Mouse (Mus musculus): Measurements from ENCODE around the gene Tex9. TPM values are rescaled to one million over a fixed set of nuclear protein-coding genes. Genes with fewer than 3 reads are reported as not detected.

The Tex9 gene
- total RNA-seq (2023): 10 to 100 TPM; 26.5 to 27.4 TPM

DNA sequence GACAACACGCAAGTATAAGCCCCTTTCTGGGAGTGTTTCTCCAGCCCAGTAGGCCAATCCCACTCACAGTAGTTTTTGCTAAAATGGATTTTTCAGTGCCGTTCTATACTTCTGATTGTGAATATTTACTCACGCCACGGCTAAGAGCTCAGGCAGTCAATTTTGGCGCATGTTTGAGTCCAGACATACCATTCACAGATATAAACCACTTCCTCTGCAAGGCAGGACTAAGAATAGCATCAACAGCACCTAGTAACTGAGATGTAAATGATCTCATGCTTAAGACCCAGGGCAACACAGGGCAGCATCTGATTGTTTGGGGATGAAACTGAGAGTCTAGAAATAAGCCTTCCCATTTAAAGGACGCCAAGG lies at the start of gene Tex9:
TSS of gene Tex9 (minus strand) at position 19 of the 372 bp plus-strand sequence.

DNA sequence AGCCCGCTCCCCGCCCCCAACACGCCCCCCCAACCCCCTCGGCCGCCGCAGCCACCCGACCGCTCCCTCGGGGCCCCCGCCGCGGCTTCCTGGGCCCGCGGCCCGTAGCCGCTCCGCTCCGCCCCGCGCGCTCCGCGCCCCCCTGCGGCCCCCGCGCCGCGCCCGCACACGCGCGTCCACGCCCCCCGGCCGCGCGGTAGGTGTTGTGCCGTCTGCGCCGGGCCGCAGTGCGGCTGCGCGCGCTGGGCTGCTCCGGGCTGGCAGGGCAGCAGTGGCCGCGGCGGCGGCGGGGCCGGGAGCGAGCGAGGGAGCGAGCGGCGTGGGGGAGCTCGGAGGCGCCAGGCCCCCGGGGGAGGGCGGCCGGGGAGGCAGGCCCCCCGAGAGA lies 40.0 kb upstream of the Tex9 start, which contains the start of gene Rfx7:
TSS of gene Rfx7 (plus strand) at position 245 of the 385 bp plus-strand sequence.

DNA sequence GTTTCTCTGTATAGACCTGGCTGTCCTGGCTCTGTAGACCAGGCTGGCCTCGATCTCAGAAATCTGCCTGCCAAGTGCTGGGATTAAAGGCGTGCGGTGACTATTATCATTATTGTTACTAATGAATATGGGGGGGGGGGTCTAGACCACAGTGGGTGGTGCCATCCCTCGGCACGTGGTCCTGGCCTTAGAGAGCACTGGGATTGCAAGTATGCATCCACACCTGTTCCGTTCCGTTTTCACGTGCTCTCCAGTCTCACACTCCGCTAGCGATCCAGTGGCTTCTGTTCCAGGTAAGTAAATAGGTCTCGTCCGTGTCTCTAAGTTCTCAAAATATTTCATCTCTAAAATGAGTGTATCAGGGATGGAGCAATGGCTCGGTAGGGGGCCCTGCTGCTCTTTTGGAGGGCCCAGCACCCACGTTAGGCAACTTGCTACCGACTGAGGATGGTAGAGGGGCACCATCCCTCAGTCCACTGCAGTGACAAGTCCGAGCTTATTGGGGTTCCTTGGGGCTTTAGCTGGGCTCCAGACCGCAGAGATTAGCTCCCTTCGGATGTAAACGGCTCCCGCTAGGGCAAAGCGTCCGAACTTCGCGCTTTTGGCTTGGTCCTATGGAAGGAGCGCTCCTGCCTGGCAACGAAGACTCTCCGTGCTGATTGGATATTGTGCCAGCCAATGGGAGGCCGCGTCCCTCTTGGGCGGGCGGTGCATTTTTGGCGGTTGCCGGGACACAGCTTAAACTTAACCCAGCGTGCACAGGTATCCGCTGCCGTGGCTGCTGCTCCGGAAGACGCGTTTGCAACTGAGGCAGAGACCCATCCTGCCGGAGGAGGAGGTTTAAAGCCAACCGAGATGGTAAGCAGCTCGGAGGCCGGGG lies 54.0 kb downstream of the Tex9 start, which contains the start of gene Mns1:
TSS of gene Mns1 (plus strand) at position 190 of the 880 bp plus-strand sequence.

Other genes with a start within 250 kb of the Tex9 start
- 100 to 1,000 TPM; 106 to 112 TPM for gene Zfp280d, start 217.4 kb downstream of the Tex9 start, total RNA-seq (2023)
- 1 to 10 TPM; 3.0 to 3.3 TPM for gene Mns1, start 54.2 kb downstream of the Tex9 start, total RNA-seq (2023)
- 100 to 1,000 TPM; 107 to 108 TPM for gene Rfx7, start 40.0 kb upstream of the Tex9 start, total RNA-seq (2023)
- 100 to 1,000 TPM; 106 to 125 TPM for gene Nedd4, start 170.1 kb upstream of the Tex9 start, total RNA-seq (2023)

Data from B cell, adult 67 days (primary cell).